Mouse (Mus musculus): ENCODE data around the gene Nol11.

DNA sequence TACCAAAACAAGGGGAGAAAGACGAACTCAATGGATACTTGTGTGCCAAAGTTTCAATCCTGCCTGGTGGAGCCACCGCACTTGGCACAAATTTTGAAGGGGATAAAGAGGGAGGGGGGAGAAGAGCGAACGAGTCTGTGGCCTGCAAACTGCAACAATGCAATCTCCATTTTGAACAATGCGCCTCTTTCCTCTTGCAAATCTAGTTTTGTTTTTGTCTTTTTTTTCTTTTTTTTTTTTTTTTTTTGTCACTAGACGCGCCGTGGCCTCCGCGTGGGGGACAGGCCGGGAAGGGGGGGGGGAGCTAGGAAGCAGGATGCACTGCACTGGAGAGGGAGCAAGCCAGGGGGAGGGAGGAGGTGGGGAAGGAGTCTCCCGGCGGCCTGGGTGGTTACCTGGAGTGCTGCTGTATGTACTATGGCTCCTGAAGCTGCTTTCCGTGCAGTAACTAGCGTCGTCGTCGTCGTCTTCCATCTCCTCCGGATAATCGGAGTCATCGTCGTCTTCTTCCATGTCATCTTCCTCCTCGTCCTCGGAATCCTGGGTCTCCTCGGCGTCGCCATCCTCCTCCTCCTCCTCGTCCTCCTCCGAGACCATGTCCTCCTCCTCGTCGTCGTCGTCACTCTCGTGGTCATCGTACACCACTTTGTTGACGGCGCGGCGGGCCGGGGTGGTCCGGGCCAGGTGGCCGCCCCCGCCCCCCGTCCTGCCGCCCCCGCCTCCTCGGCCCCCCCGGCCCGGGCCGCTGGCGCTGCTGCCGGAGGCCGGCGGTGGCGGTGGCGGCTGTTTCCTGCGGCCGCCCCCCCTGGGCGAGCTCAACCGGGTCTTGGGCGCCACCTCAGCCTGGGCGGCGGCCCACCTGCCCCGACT is 58.1 kb downstream of the Nol11 start:
- TF ChIP-seq POLR2A (IDR thresholded peaks at IDR 0.05; ENCODE audit: low read depth, low read length): peak; percentile 37; the same call in 1 of the 2 replicates
- no peak for TF ChIP-seq USF1 (IDR thresholded peaks at IDR 0.05; ENCODE audit: low read depth, low read length)
- TF ChIP-seq POLR2AphosphoS2 (IDR thresholded peaks at IDR 0.05; ENCODE audit: low read depth, low read length): no peak
